In genomic region chr9:22677997-22678396, GRCm38 (mm10) we compare ENCODE assay signal across 24 mouse cellular contexts.
DNase-seq lines count a peak whose midpoint lies in the region; ATAC-seq lines count a peak whose summit lies in the region.
"Had no signal": no experiment of that assay in that cellular context is flagged by ENCODE, and none has a peak within 500 bp of the region (broad histone marks: within the 10 kb centered on the region; RNA-seq: fewer than 3 reads in every experiment).

No protein-coding gene starts in this region.

- DNase-seq in hindbrain, embryonic 10.5 days (ENCODE audit: low spot score): no peak
- DNase-seq in hindbrain, embryonic 14.5 days (ENCODE audit: low spot score): no peak
- no peak for DNase-seq in frontal cortex, postnatal 36 days (ENCODE audit: low spot score in 2 of 2)
- DNase-seq in adrenal gland, postnatal 25 days: no peak
- DNase-seq: adrenal gland, postnatal 10 days; cerebellum, adult 11-12 months; cerebellum, postnatal 14 days; gastrocnemius, adult 2 months; heart, postnatal 36 days; kidney, adult 8-10 months; kidney, postnatal 14 days; layer of hippocampus, postnatal 36 days; lung, adult 2 months; lung, postnatal 4 days; right cerebral cortex, postnatal 14 days; spleen, adult 18-20 months; thymus, adult 18-20 months had no signal

- H3K4me2 ChIP-seq in hindbrain, embryonic 14.5 days (replicated peaks): no peak overlapping the region
- no peak overlapping the region for H3K4me2 ChIP-seq in embryonic facial prominence, embryonic 12.5 days (replicated peaks)
- no peak overlapping the region for H3K4me2 ChIP-seq in midbrain, embryonic 15.5 days
- H3K4me2 ChIP-seq: limb, embryonic 13.5 days had no signal

- no peak overlapping the region for H3K9ac ChIP-seq in hindbrain, embryonic 14.5 days
- H3K9ac ChIP-seq in embryonic facial prominence, embryonic 12.5 days: no peak overlapping the region
- no peak overlapping the region for H3K9ac ChIP-seq in midbrain, embryonic 15.5 days
- H3K9ac ChIP-seq: limb, embryonic 13.5 days had no signal

- ATAC-seq in hindbrain, embryonic 14.5 days (ENCODE audit: low FRiP score): no peak
- ATAC-seq in megakaryocyte, adult 5-6 weeks (ENCODE audit: poor library complexity, severe bottlenecking): no peak
- 0 out of 2 replicates have a peak, but pooled peaks have one; percentile 64 for ATAC-seq in embryonic facial prominence, embryonic 12.5 days (ENCODE audit: insufficient number of reproducible peaks, insufficient read depth, low FRiP score, low TSS enrichment)
- 0 out of 2 replicates have a peak, but pooled peaks have one; percentile 32 for ATAC-seq in midbrain, embryonic 15.5 days (replicated peaks)
- ATAC-seq: Patski had no signal

- 0 out of 2 replicates have a peak, but pooled peaks cover 2% of the 10 kb centered on the region for H3K4me1 ChIP-seq in hindbrain, embryonic 10.5 days (replicated peaks)
- H3K4me1 ChIP-seq in hindbrain, embryonic 14.5 days (replicated peaks; ENCODE audit: control insufficient read depth, insufficient read depth, low read length): 0 out of 2 replicates have a peak, but pooled peaks cover 6% of the 10 kb centered on the region
- H3K4me1 ChIP-seq in megakaryocyte, embryonic 14.5 days: peaks cover 48% of the 10 kb centered on the region
- no peaks in the 10 kb centered on the region for H3K4me1 ChIP-seq in embryonic facial prominence, embryonic 12.5 days
- H3K4me1 ChIP-seq in midbrain, embryonic 15.5 days: no peaks in the 10 kb centered on the region
- H3K4me1 ChIP-seq: limb, embryonic 13.5 days had no signal

- no peak overlapping the region for H3K4me3 ChIP-seq in hindbrain, embryonic 10.5 days
- H3K4me3 ChIP-seq in hindbrain, embryonic 14.5 days (replicated peaks; ENCODE audit: low read length): no peak overlapping the region
- H3K4me3 ChIP-seq in megakaryocyte, embryonic 14.5 days (replicated peaks): peak overlapping the region; percentile 48
- no peak overlapping the region for H3K4me3 ChIP-seq in embryonic facial prominence, embryonic 12.5 days
- H3K4me3 ChIP-seq in midbrain, embryonic 15.5 days: no peak overlapping the region
- H3K4me3 ChIP-seq: gastrocnemius, adult 2 months; layer of hippocampus, adult 2 months; limb, embryonic 13.5 days had no signal

- H3K27ac ChIP-seq in hindbrain, embryonic 10.5 days: peak overlapping the region; percentile 50; the same call in 1 of the 2 replicates
- H3K27ac ChIP-seq in hindbrain, embryonic 14.5 days: no peak overlapping the region
- H3K27ac ChIP-seq in embryonic facial prominence, embryonic 12.5 days: no peak overlapping the region
- no peak overlapping the region for H3K27ac ChIP-seq in midbrain, embryonic 15.5 days
- H3K27ac ChIP-seq: gastrocnemius, adult 2 months; layer of hippocampus, adult 2 months; limb, embryonic 13.5 days had no signal

- H3K36me3 ChIP-seq in hindbrain, embryonic 10.5 days: no peaks in the 10 kb centered on the region
- H3K36me3 ChIP-seq in hindbrain, embryonic 14.5 days (replicated peaks; ENCODE audit: control insufficient read depth, insufficient read depth): no peaks in the 10 kb centered on the region
- H3K36me3 ChIP-seq in megakaryocyte, embryonic 14.5 days (replicated peaks; ENCODE audit: low read length): no peaks in the 10 kb centered on the region
- 0 out of 2 replicates have a peak, but pooled peaks cover 3% of the 10 kb centered on the region for H3K36me3 ChIP-seq in embryonic facial prominence, embryonic 12.5 days
- no peaks in the 10 kb centered on the region for H3K36me3 ChIP-seq in midbrain, embryonic 15.5 days (replicated peaks)
- H3K36me3 ChIP-seq: limb, embryonic 13.5 days had no signal

- H3K27me3 ChIP-seq in hindbrain, embryonic 10.5 days (ENCODE audit: insufficient read depth, poor library complexity, severe bottlenecking): no peaks in the 10 kb centered on the region
- H3K27me3 ChIP-seq in hindbrain, embryonic 14.5 days (ENCODE audit: control insufficient read depth, insufficient read depth, low read length): no peaks in the 10 kb centered on the region
- no peaks in the 10 kb centered on the region for H3K27me3 ChIP-seq in megakaryocyte, embryonic 14.5 days (replicated peaks)
- H3K27me3 ChIP-seq in embryonic facial prominence, embryonic 12.5 days: no peaks in the 10 kb centered on the region
- no peaks in the 10 kb centered on the region for H3K27me3 ChIP-seq in midbrain, embryonic 15.5 days (replicated peaks)
- H3K27me3 ChIP-seq: Patski had no signal

- H3K9me3 ChIP-seq in hindbrain, embryonic 10.5 days: no peaks in the 10 kb centered on the region
- H3K9me3 ChIP-seq in hindbrain, embryonic 14.5 days (ENCODE audit: control insufficient read depth, low read length): no peaks in the 10 kb centered on the region
- no peaks in the 10 kb centered on the region for H3K9me3 ChIP-seq in megakaryocyte, embryonic 14.5 days
- no peaks in the 10 kb centered on the region for H3K9me3 ChIP-seq in embryonic facial prominence, embryonic 12.5 days
- no peaks in the 10 kb centered on the region for H3K9me3 ChIP-seq in midbrain, embryonic 15.5 days
- H3K9me3 ChIP-seq: limb, embryonic 13.5 days had no signal

- 77% methylated on average over 4 of the region's 4 CpGs for WGBS in hindbrain, embryonic 10.5 days
- 64% methylated on average over 4 of the region's 4 CpGs for WGBS in hindbrain, embryonic 14.5 days
- 80% methylated on average over 4 of the region's 4 CpGs for WGBS in embryonic facial prominence, embryonic 12.5 days
- WGBS in midbrain, embryonic 15.5 days: 73% methylated on average over 4 of the region's 4 CpGs

Comparison
In these comparisons a context has a peak if more than half of its experiments do, and no peak if none do; other contexts are left out.
1. ATAC-seq: peak in embryonic facial prominence, embryonic 12.5 days (single experiment) and midbrain, embryonic 15.5 days (single experiment); none in hindbrain, embryonic 14.5 days (single experiment) and megakaryocyte, adult 5-6 weeks (single experiment).